Mouse (Mus musculus) embryonic fibroblast, embryonic 13.5 days (primary cell): ENCODE measurements around the gene Sepsecs. TPM values are rescaled to one million over a fixed set of nuclear protein-coding genes. Genes with fewer than 3 reads are reported as not detected.

ENCODE experiments used
- H3K27ac ChIP-seq: 2 replicates; pipeline ENCODE4 v1.5.1; 2012; ENCODE audit warnings: low read length, control low read depth, inconsistent platforms; ENCODE audit not compliant: insufficient read depth
- H3K4me1 ChIP-seq: 2 replicates; pipeline ENCODE4 v1.6.1; 2011; ENCODE audit warnings: low read length; ENCODE audit not compliant: control insufficient read depth, insufficient read depth
- H3K4me3 ChIP-seq: 2 replicates; pipeline ENCODE4 v1.5.1; 2011; ENCODE audit warnings: mild to moderate bottlenecking, control low read depth, low read length; ENCODE audit not compliant: insufficient read depth
- CTCF ChIP-seq: IDR thresholded peaks from 2 replicates; pipeline ENCODE4 v1.5.1; 2011; ENCODE audit warnings: mild to moderate bottlenecking, control low read depth, low read length, moderate library complexity, borderline replicate concordance; ENCODE audit not compliant: insufficient read depth
- POLR2A ChIP-seq: IDR thresholded peaks from 2 replicates; pipeline ENCODE4 v1.6.1; 2011; ENCODE audit warnings: low read depth, mild to moderate bottlenecking, control low read depth, low read length, moderate library complexity
- polyA plus RNA-seq: library from polyadenylated mRNA; stranded (reverse); fragments of >200 nt; gene quantifications from 2 replicates; pipeline ENCODE4 v1.2.4, GENCODE M21; 2011; ENCODE audit warnings: low read depth; ENCODE audit not compliant: missing spikeins, insufficient read length

The Sepsecs gene
- polyA plus RNA-seq, 1 experiment: 10.2 TPM

GRCm38 (mm10) chr5:52628783-52629182 lies 40.7 kb downstream of the Sepsecs start:
- H3K4me3 ChIP-seq: no peak overlapping the region
- no peak overlapping the region for H3K27ac ChIP-seq
- TF ChIP-seq CTCF: no peak
- no peak for TF ChIP-seq POLR2A
- H3K4me1 ChIP-seq: 0 out of 2 replicates have a peak, but pooled peaks cover 3% of the 10 kb centered on the region

DNA sequence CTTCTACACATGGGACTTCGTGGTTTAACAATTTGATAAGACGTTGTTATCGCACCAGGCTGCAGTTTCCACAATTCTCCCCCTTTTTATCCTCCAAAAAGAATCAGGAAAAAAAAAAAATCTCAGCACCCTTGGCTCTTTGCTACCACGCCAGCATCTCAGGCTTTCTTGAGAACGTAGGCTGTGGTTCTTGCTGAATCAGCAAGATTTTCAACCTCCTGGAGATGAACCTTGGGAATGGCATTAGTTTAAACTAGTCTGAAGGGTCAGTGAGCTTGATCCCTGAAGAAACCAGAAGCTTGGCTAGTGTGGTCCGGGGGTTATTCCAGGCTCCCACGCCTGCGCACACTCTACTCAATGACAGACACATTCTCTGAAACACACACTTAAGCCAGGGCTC lies 41.8 kb downstream of the Sepsecs start:
- H3K27ac ChIP-seq: no peak overlapping the region
- H3K4me3 ChIP-seq: no peak overlapping the region
- TF ChIP-seq CTCF: no peak
- no peak for TF ChIP-seq POLR2A
- H3K4me1 ChIP-seq: 0 out of 2 replicates have a peak, but pooled peaks cover 3% of the 10 kb centered on the region

- no peak for TF ChIP-seq POLR2A
- no peak for TF ChIP-seq CTCF
- no peak overlapping the region for H3K27ac ChIP-seq
- H3K4me3 ChIP-seq: no peak overlapping the region
- 0 out of 2 replicates have a peak, but pooled peaks cover 3% of the 10 kb centered on the region for H3K4me1 ChIP-seq
Measured at GRCm38 (mm10) chr5:52626092-52626491, 43.4 kb downstream of the Sepsecs start.

- no peak overlapping the region for H3K27ac ChIP-seq
Measured at GRCm38 (mm10) chr5:52624956-52625355, 44.6 kb downstream of the Sepsecs start.

DNA sequence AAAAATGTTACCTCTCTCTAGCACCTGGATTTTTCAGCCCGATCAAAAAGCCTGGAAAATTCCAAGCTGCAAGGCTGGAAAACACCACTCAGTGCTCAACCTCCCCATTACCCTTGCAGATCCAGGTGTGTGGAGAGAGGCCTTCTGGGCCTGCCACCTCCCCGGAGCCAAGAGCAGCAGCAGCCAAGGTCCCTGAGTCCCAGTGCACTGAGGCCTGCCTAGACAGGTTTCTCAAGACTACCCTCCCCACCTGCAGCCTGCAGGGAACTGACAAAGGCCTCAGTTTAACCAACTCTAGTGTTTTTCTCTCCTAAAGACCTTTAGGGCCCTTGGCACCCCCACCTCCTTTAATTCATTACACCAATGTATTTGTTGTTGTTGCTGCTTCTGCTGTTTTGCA lies 46.4 kb downstream of the Sepsecs start:
- TF ChIP-seq POLR2A (no peak), CTCF (no peak)
- no peak overlapping the region for H3K4me3 ChIP-seq
- no peak overlapping the region for H3K27ac ChIP-seq
- no peaks in the 10 kb centered on the region for H3K4me1 ChIP-seq

More at GRCm38 (mm10) chr5:52624956-52625355, 44.6 kb downstream of the Sepsecs start:
- Histone ChIP-seq H3K4me1 (no peaks in the 10 kb centered on the region), H3K4me3 (no peak overlapping the region)
- TF ChIP-seq POLR2A (no peak), CTCF (no peak)

- peak overlapping the region; percentile 16 for H3K4me3 ChIP-seq
- no peak overlapping the region for H3K27ac ChIP-seq
- H3K4me1 ChIP-seq: peaks cover 6% of the 10 kb centered on the region; the same call in 1 of the 2 replicates
- no peak for TF ChIP-seq CTCF
Measured at GRCm38 (mm10) chr5:52618348-52619270, 50.9 kb downstream of the Sepsecs start.

DNA sequence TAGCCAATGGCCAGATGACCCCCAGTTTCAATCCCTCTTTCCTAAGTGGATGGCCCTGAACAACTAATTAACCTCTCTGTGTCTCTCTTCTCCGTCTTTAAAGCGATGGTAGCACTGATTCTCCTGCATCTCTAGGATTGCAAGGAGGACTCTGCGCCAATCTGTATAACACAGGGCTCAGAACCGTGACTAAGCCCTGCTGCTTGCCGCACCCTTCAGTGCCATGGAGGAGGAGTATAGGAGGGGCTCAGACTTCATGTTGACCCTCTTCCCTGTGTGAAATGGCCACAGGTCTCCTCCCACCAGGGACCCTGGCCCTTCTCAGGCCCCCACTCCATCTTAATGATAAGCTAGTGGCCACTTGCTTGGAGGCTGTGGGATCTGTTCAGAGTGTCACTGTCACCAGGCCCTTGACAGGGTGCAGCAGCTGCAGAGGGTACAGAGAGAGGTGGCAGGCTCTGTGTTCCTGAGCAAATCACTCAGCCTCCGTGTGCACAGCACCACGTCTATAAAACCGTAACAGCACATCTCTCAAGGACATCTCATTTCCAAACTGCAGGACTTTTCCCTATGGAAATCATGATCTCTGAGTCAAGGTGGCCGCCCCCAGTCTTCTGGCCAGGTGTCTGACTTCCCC lies 51.7 kb downstream of the Sepsecs start:
- no peak overlapping the region for H3K4me3 ChIP-seq
- TF ChIP-seq POLR2A (no peak), CTCF (no peak)
- no peak overlapping the region; the same call in 1 of the 2 replicates for H3K27ac ChIP-seq

GRCm38 (mm10) chr5:52616549-52616948 lies 53.0 kb downstream of the Sepsecs start:
- peaks cover 6% of the 10 kb centered on the region; the same call in 1 of the 2 replicates for H3K4me1 ChIP-seq
- H3K4me3 ChIP-seq: no peak overlapping the region
- H3K27ac ChIP-seq: peak overlapping the region; percentile 83
- peak; percentile 48 for TF ChIP-seq POLR2A
- no peak for TF ChIP-seq CTCF

More for the DNA sequence above, 51.7 kb downstream of the Sepsecs start:
- H3K4me1 ChIP-seq: peaks cover 6% of the 10 kb centered on the region; the same call in 1 of the 2 replicates

DNA sequence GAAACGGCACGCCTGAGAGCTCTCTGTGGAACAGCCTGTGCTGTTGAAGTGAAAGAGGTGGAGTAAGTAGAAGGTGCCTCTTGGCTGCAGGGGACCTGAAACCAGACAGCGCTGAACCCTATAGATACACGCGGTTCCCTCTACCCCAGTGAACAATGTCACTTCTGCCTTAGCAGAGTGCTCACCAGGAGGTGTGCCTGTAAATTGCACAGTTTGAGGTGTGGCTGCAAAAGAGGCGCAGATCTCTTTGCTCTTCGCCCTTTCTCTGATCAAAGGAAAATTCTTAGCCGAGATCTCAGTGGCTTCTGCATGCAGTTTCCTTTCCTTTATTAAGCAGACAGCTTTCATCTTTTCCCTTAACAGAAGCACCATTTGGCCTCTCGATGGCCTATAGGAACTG lies 54.1 kb downstream of the Sepsecs start:
- TF ChIP-seq POLR2A (no peak), CTCF (no peak)
- Histone ChIP-seq H3K27ac (peak overlapping the region; percentile 72; the same call in 1 of the 2 replicates), H3K4me1 (peaks cover 6% of the 10 kb centered on the region; the same call in 1 of the 2 replicates), H3K4me3 (no peak overlapping the region)
